ENCODE assay signal across 8 mouse cellular contexts in the genomic region with DNA sequence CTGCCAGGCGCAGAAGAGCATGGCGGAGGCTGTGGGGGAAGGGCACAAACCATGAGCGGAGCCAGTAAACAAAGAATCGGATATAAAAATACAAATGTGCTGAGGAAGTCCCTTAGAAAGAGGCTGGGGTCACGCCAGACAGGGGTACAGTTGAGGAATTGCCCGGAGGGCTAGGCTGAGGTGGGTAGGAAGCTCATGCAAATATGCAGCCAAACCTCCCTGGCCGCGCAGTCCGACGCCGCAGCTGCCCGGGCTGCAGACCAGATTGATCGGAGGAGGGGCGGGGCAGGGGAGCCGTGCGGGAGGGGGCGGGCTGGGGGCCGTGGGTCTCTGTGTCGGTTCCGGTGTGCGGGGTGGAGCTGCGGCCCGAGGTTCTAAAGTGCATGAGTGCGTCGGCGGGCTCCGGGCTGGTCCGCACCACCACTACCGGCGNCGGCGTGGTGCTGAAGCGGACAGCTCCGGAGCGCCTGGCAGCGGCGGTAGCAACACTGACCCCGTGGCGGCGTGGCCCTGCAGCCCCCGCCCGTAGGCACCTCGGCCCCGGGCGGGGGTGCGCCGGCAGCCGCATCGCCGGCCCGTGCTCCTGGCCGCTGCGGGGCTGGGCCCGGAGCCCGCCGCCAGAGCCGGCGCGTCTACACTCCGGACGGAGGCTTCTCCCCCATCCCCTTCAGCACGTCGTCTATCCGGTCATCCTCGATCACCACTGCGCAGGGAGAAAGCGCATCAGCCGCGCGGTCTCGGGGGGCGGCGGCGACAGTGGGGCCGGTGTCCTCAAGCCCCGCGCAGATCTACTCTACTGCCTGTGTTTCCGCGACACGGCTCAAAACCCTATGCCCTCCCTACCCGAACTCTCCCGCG. TPM values are rescaled to one million over a fixed set of nuclear protein-coding genes. Genes with fewer than 3 reads are reported as not detected.
DNase-seq lines count a peak whose midpoint lies in the region; ATAC-seq and TF ChIP-seq lines count a peak whose summit lies in the region.

No protein-coding gene starts in this region.

- no peaks in the 10 kb centered on the region for H3K9me3 ChIP-seq in hindbrain, embryonic 16.5 days (ENCODE audit: control insufficient read depth, low read length)
- H3K9me3 ChIP-seq in liver, embryonic 15.5 days (replicated peaks): no peaks in the 10 kb centered on the region

- H3K4me3 ChIP-seq in embryonic fibroblast, embryonic 13.5 days (ENCODE audit: insufficient read depth, low read length): peak overlapping the region; percentile 40
- peak overlapping the region; percentile 91 for H3K4me3 ChIP-seq in hindbrain, embryonic 16.5 days (ENCODE audit: low read length)
- H3K4me3 ChIP-seq in liver, embryonic 15.5 days (replicated peaks): peak overlapping the region; percentile 67

- no peak for TF ChIP-seq CTCF in embryonic fibroblast, embryonic 13.5 days (IDR thresholded peaks at IDR 0.05; ENCODE audit: borderline replicate concordance, insufficient read depth, low read length)

- peak; percentile 46 for DNase-seq in ovary, postnatal 36 days (ENCODE audit: low spot score)
- DNase-seq in ovary, adult 18-20 months (ENCODE audit: low spot score): no peak
- DNase-seq in adrenal gland, postnatal 14 days: peak; percentile 62
- DNase-seq in retina, embryonic 14.5 days (ENCODE audit: low spot score): peak; percentile 62
- no peak for DNase-seq in urinary bladder, adult 2 months (ENCODE audit: low spot score)

- peak overlapping the region; percentile 81 for H3K9ac ChIP-seq in hindbrain, embryonic 16.5 days (ENCODE audit: low read depth, low read length)
- H3K9ac ChIP-seq in liver, embryonic 15.5 days: no peak overlapping the region

- H3K27ac ChIP-seq in embryonic fibroblast, embryonic 13.5 days (ENCODE audit: insufficient read depth, low read length): no peak overlapping the region
- H3K27ac ChIP-seq in hindbrain, embryonic 16.5 days (ENCODE audit: low read depth, low read length): peak overlapping the region; percentile 97
- no peak overlapping the region for H3K27ac ChIP-seq in liver, embryonic 15.5 days (replicated peaks)

- TF ChIP-seq POLR2A in embryonic fibroblast, embryonic 13.5 days (IDR thresholded peaks at IDR 0.05; ENCODE audit: low read depth, low read length): no peak

- H3K36me3 ChIP-seq in hindbrain, embryonic 16.5 days (ENCODE audit: control insufficient read depth, insufficient read depth, low read length): no peaks in the 10 kb centered on the region
- no peaks in the 10 kb centered on the region for H3K36me3 ChIP-seq in liver, embryonic 15.5 days (replicated peaks)

- H3K27me3 ChIP-seq in hindbrain, embryonic 16.5 days (replicated peaks; ENCODE audit: control insufficient read depth, insufficient read depth, low read length): no peaks in the 10 kb centered on the region
- H3K27me3 ChIP-seq in liver, embryonic 15.5 days: peaks cover 73% of the 10 kb centered on the region

- H3K4me2 ChIP-seq in hindbrain, embryonic 16.5 days (ENCODE audit: low read length): peak overlapping the region; percentile 72
- peak overlapping the region; percentile 96 for H3K4me2 ChIP-seq in liver, embryonic 15.5 days

- ATAC-seq in hindbrain, embryonic 16.5 days: peak; percentile 27
- 0 out of 2 replicates have a peak, but pooled peaks have one; percentile 19 for ATAC-seq in liver, embryonic 15.5 days (ENCODE audit: insufficient read depth)

- WGBS in hindbrain, embryonic 16.5 days: 1% methylated on average over 61 of the region's 83 CpGs
- WGBS in liver, embryonic 15.5 days (ENCODE audit: insufficient replicate concordance): 4% methylated on average over 81 of the region's 83 CpGs

- H3K4me1 ChIP-seq in embryonic fibroblast, embryonic 13.5 days (ENCODE audit: control insufficient read depth, insufficient read depth, low read length): 0 out of 2 replicates have a peak, but pooled peaks cover 9% of the 10 kb centered on the region
- peaks cover 16% of the 10 kb centered on the region for H3K4me1 ChIP-seq in hindbrain, embryonic 16.5 days (ENCODE audit: control insufficient read depth, insufficient read depth, low read depth, low read length)
- peaks cover 36% of the 10 kb centered on the region for H3K4me1 ChIP-seq in liver, embryonic 15.5 days (replicated peaks)

RNA-seq across cellular contexts. Expression of a gene that starts 1.3 kb away (rescaled TPM):
- 31.7 and 50.9 TPM in 2 replicates for total RNA-seq in adrenal gland, postnatal 14 days (2021)
- 8.9 and 9.7 TPM in 2 replicates for polyA plus RNA-seq in embryonic fibroblast, embryonic 13.5 days (2011; ENCODE audit: insufficient read length, low read depth, missing spikeins)
- 43.1 and 44.2 TPM in 2 replicates for polyA plus RNA-seq in hindbrain, embryonic 16.5 days (2015; fragmentation: Nextera tagmentation; extraction: Ambion mirVana)
- 0.10 and 0.12 TPM in 2 replicates for polyA plus RNA-seq in liver, embryonic 15.5 days (2015; fragmentation: Nextera tagmentation; extraction: Ambion mirVana)
- 1.8 and 1.9 TPM in 2 replicates for polyA plus RNA-seq in urinary bladder, adult 2 months (2012; rRNA removed)

RNA-seq across cellular contexts. Expression of a gene that starts 8.2 kb away (rescaled TPM):
- 23.0 and 24.2 TPM in 2 replicates for total RNA-seq in adrenal gland, postnatal 14 days (2021)
- polyA plus RNA-seq in embryonic fibroblast, embryonic 13.5 days (2011; ENCODE audit: insufficient read length, low read depth, missing spikeins): 31.4 and 34.6 TPM in 2 replicates
- polyA plus RNA-seq in hindbrain, embryonic 16.5 days (2015; fragmentation: Nextera tagmentation; extraction: Ambion mirVana): 43.9 and 44.7 TPM in 2 replicates
- 20.7 and 22.9 TPM in 2 replicates for polyA plus RNA-seq in liver, embryonic 15.5 days (2015; fragmentation: Nextera tagmentation; extraction: Ambion mirVana)
- 12.4 and 16.1 TPM in 2 replicates for polyA plus RNA-seq in urinary bladder, adult 2 months (2012; rRNA removed)

RNA-seq across cellular contexts. Expression of a gene that starts 8.4 kb away (rescaled TPM):
- total RNA-seq in adrenal gland, postnatal 14 days (2021): not detected in 2 replicates
- 2.6 TPM in 1 of 2 replicates, not detected in the other for polyA plus RNA-seq in embryonic fibroblast, embryonic 13.5 days (2011; ENCODE audit: insufficient read length, low read depth, missing spikeins)
- not detected in 2 replicates for polyA plus RNA-seq in hindbrain, embryonic 16.5 days (2015; fragmentation: Nextera tagmentation; extraction: Ambion mirVana)
- polyA plus RNA-seq in liver, embryonic 15.5 days (2015; fragmentation: Nextera tagmentation; extraction: Ambion mirVana): 0.08 TPM in 1 of 2 replicates, not detected in the other
- polyA plus RNA-seq in urinary bladder, adult 2 months (2012; rRNA removed): not detected in 2 replicates

RNA-seq across cellular contexts. Expression of a gene that starts 8.4 kb away (rescaled TPM):
- total RNA-seq in adrenal gland, postnatal 14 days (2021): 8.7 and 10.8 TPM in 2 replicates
- polyA plus RNA-seq in embryonic fibroblast, embryonic 13.5 days (2011; ENCODE audit: insufficient read length, low read depth, missing spikeins): 14.3 and 15.2 TPM in 2 replicates
- 8.5 and 10.9 TPM in 2 replicates for polyA plus RNA-seq in hindbrain, embryonic 16.5 days (2015; fragmentation: Nextera tagmentation; extraction: Ambion mirVana)
- 16.0 and 16.2 TPM in 2 replicates for polyA plus RNA-seq in liver, embryonic 15.5 days (2015; fragmentation: Nextera tagmentation; extraction: Ambion mirVana)
- polyA plus RNA-seq in urinary bladder, adult 2 months (2012; rRNA removed): 7.5 and 10.4 TPM in 2 replicates

RNA-seq across cellular contexts. Expression of a gene that starts 9.9 kb away (rescaled TPM):
- 12.1 and 13.2 TPM in 2 replicates for total RNA-seq in adrenal gland, postnatal 14 days (2021)
- polyA plus RNA-seq in embryonic fibroblast, embryonic 13.5 days (2011; ENCODE audit: insufficient read length, low read depth, missing spikeins): 11.4 and 17.2 TPM in 2 replicates
- 17.4 and 18.6 TPM in 2 replicates for polyA plus RNA-seq in hindbrain, embryonic 16.5 days (2015; fragmentation: Nextera tagmentation; extraction: Ambion mirVana)
- 0.10 TPM in 1 of 2 replicates, not detected in the other for polyA plus RNA-seq in liver, embryonic 15.5 days (2015; fragmentation: Nextera tagmentation; extraction: Ambion mirVana)
- 2.1 and 2.5 TPM in 2 replicates for polyA plus RNA-seq in urinary bladder, adult 2 months (2012; rRNA removed)

Comparison
In these comparisons a context has a peak if more than half of its experiments do, and no peak if none do; other contexts are left out.
1. DNase-seq: peak in ovary, postnatal 36 days (single experiment), adrenal gland, postnatal 14 days (single experiment) and retina, embryonic 14.5 days (single experiment); none in ovary, adult 18-20 months (single experiment) and urinary bladder, adult 2 months (single experiment).
2. H3K4me3 ChIP-seq: peak in every context shown above with its lines; median percentile 91 in hindbrain, embryonic 16.5 days; 67 in liver, embryonic 15.5 days; 40 in embryonic fibroblast, embryonic 13.5 days.